8 mouse cellular contexts compared by ENCODE assay signal in genomic region chr19:45544152-45544924, GRCm38 (mm10). TPM values are rescaled to one million over a fixed set of nuclear protein-coding genes. Genes with fewer than 3 reads are reported as not detected.
DNase-seq lines count a peak whose midpoint lies in the region; ATAC-seq and TF ChIP-seq lines count a peak whose summit lies in the region.

No protein-coding gene starts in this region.

- ATAC-seq in embryonic facial prominence, embryonic 15.5 days (ENCODE audit: insufficient number of reproducible peaks, low FRiP score, low TSS enrichment, low read depth): no peak
- peak; percentile 54 for ATAC-seq in intestine, embryonic 15.5 days
- ATAC-seq in midbrain, embryonic 11.5 days (ENCODE audit: low FRiP score): no peak

- peak overlapping the region; percentile 31; the same call in 1 of the 2 replicates for H3K9ac ChIP-seq in embryonic facial prominence, embryonic 15.5 days
- H3K9ac ChIP-seq in intestine, embryonic 15.5 days: peak overlapping the region; percentile 48
- peak overlapping the region; percentile 4; the same call in 1 of the 2 replicates for H3K9ac ChIP-seq in midbrain, embryonic 11.5 days (ENCODE audit: low read length)

- H3K4me1 ChIP-seq in E14TG2a.4 (replicated peaks; ENCODE audit: low read depth, low read length): peaks cover 62% of the 10 kb centered on the region
- peaks cover 27% of the 10 kb centered on the region for H3K4me1 ChIP-seq in embryonic facial prominence, embryonic 15.5 days
- H3K4me1 ChIP-seq in intestine, embryonic 15.5 days (replicated peaks): peaks cover 7% of the 10 kb centered on the region
- peaks cover 9% of the 10 kb centered on the region for H3K4me1 ChIP-seq in midbrain, embryonic 11.5 days (ENCODE audit: control insufficient read depth, insufficient read depth, low read length)

- H3K4me2 ChIP-seq in embryonic facial prominence, embryonic 15.5 days (replicated peaks): peak overlapping the region; percentile 96
- peak overlapping the region; percentile 90 for H3K4me2 ChIP-seq in intestine, embryonic 15.5 days (replicated peaks)
- H3K4me2 ChIP-seq in midbrain, embryonic 11.5 days: peak overlapping the region; percentile 45

- peak overlapping the region; percentile 70 for H3K4me3 ChIP-seq in E14TG2a.4 (replicated peaks; ENCODE audit: low read length)
- H3K4me3 ChIP-seq in embryonic facial prominence, embryonic 15.5 days (replicated peaks): peak overlapping the region; percentile 46
- peak overlapping the region; percentile 41 for H3K4me3 ChIP-seq in intestine, embryonic 15.5 days (replicated peaks)
- H3K4me3 ChIP-seq in midbrain, embryonic 11.5 days (ENCODE audit: low read depth, low read length): peak overlapping the region; percentile 23

- H3K9me3 ChIP-seq in E14TG2a.4 (ENCODE audit: low read length): no peaks in the 10 kb centered on the region
- no peaks in the 10 kb centered on the region for H3K9me3 ChIP-seq in embryonic facial prominence, embryonic 15.5 days (replicated peaks)
- H3K9me3 ChIP-seq in intestine, embryonic 15.5 days: no peaks in the 10 kb centered on the region
- no peaks in the 10 kb centered on the region for H3K9me3 ChIP-seq in midbrain, embryonic 11.5 days (ENCODE audit: control insufficient read depth, low read length)

- WGBS in embryonic facial prominence, embryonic 15.5 days: 2% methylated on average over 21 of the region's 26 CpGs
- 2% methylated on average over 21 of the region's 26 CpGs for WGBS in intestine, embryonic 15.5 days
- 1% methylated on average over 16 of the region's 26 CpGs for WGBS in midbrain, embryonic 11.5 days

- no peak for TF ChIP-seq CTCF in E14TG2a.4 (conservative IDR thresholded peaks at IDR 0.05; ENCODE audit: low read length)

- no peaks in the 10 kb centered on the region for H3K36me3 ChIP-seq in E14TG2a.4 (ENCODE audit: insufficient read depth, low read length)
- H3K36me3 ChIP-seq in embryonic facial prominence, embryonic 15.5 days: no peaks in the 10 kb centered on the region
- H3K36me3 ChIP-seq in intestine, embryonic 15.5 days: no peaks in the 10 kb centered on the region
- no peaks in the 10 kb centered on the region for H3K36me3 ChIP-seq in midbrain, embryonic 11.5 days (ENCODE audit: control insufficient read depth, insufficient read depth, low read length)

- H3K27ac ChIP-seq in embryonic facial prominence, embryonic 15.5 days (replicated peaks): no peak overlapping the region
- H3K27ac ChIP-seq in intestine, embryonic 15.5 days: no peak overlapping the region
- H3K27ac ChIP-seq in midbrain, embryonic 11.5 days (ENCODE audit: low read depth, low read length): no peak overlapping the region

- DNase-seq in embryo, embryonic 10 days (ENCODE audit: low spot score): peak; percentile 52
- DNase-seq in embryo, embryonic 9.5 days (ENCODE audit: extremely low spot score): no peak
- DNase-seq in midbrain, embryonic 11.5 days (ENCODE audit: low spot score, missing footprints): peak; percentile 88
- DNase-seq in thymus, postnatal 0 days (ENCODE audit: low spot score): peak; percentile 67
- DNase-seq in layer of hippocampus, adult 18-20 months (ENCODE audit: low spot score in 2 of 2): no peak

- peaks cover 81% of the 10 kb centered on the region for H3K27me3 ChIP-seq in E14TG2a.4 (ENCODE audit: insufficient read depth, low read length)
- peaks cover 50% of the 10 kb centered on the region for H3K27me3 ChIP-seq in embryonic facial prominence, embryonic 15.5 days
- peaks cover 25% of the 10 kb centered on the region for H3K27me3 ChIP-seq in intestine, embryonic 15.5 days (replicated peaks)
- H3K27me3 ChIP-seq in midbrain, embryonic 11.5 days (ENCODE audit: control insufficient read depth, insufficient read depth, low read length): peaks cover 74% of the 10 kb centered on the region

RNA-seq across cellular contexts. Expression of gene Poll, which starts 16.0 kb away (rescaled TPM):
- 14.4 and 15.5 TPM in 2 replicates for polyA plus RNA-seq in embryonic facial prominence, embryonic 15.5 days (2015; fragmentation: Nextera tagmentation; extraction: Ambion mirVana)
- polyA plus RNA-seq in intestine, embryonic 15.5 days (2015; fragmentation: Nextera tagmentation; extraction: Ambion mirVana): 13.3 and 14.0 TPM in 2 replicates
- polyA plus RNA-seq in midbrain, embryonic 11.5 days (2014; fragmentation: Nextera tagmentation; extraction: Ambion mirVana): 14.3 and 16.5 TPM in 2 replicates
- 5.1 and 5.7 TPM in 2 replicates for polyA plus RNA-seq in thymus, postnatal 0 days (2015; fragmentation: Nextera tagmentation; extraction: Ambion mirVana)
- total RNA-seq in layer of hippocampus, adult 18-20 months (2021): 10 to 100 TPM in 1 of 2 experiments, 1 to 10 TPM in 1; 9.5 to 11.1 TPM

RNA-seq across cellular contexts. Expression of gene Gm17018, which starts 16.1 kb away (rescaled TPM):
- polyA plus RNA-seq in embryonic facial prominence, embryonic 15.5 days (2015; fragmentation: Nextera tagmentation; extraction: Ambion mirVana): 46.0 and 53.7 TPM in 2 replicates
- polyA plus RNA-seq in intestine, embryonic 15.5 days (2015; fragmentation: Nextera tagmentation; extraction: Ambion mirVana): 36.2 and 38.2 TPM in 2 replicates
- 47.7 and 54.3 TPM in 2 replicates for polyA plus RNA-seq in midbrain, embryonic 11.5 days (2014; fragmentation: Nextera tagmentation; extraction: Ambion mirVana)
- polyA plus RNA-seq in thymus, postnatal 0 days (2015; fragmentation: Nextera tagmentation; extraction: Ambion mirVana): 49.5 and 54.3 TPM in 2 replicates
- 10 to 100 TPM; 59.5 to 64.0 TPM for total RNA-seq in layer of hippocampus, adult 18-20 months (2021)

Comparison
In these comparisons a context has a peak if more than half of its experiments do, and no peak if none do; other contexts are left out.
1. DNase-seq: peak in embryo, embryonic 10 days (single experiment), midbrain, embryonic 11.5 days (single experiment) and thymus, postnatal 0 days (single experiment); none in embryo, embryonic 9.5 days (single experiment) and layer of hippocampus, adult 18-20 months (0 of 2).
2. H3K4me2 ChIP-seq: peak in every context shown above with its lines; median percentile 96 in embryonic facial prominence, embryonic 15.5 days; 90 in intestine, embryonic 15.5 days; 45 in midbrain, embryonic 11.5 days.
3. Peak in every context shown above with its lines, with median percentiles within 50 percentile points of each other: H3K4me3 ChIP-seq and H3K9ac ChIP-seq.